Mouse (Mus musculus): ENCODE results near the gene Tnfrsf25. TPM values are rescaled to one million over a fixed set of nuclear protein-coding genes. Genes with fewer than 3 reads are reported as not detected.

Tnfrsf25 gene
- polyA plus RNA-seq, 1 experiment: 1.9 TPM

DNA sequence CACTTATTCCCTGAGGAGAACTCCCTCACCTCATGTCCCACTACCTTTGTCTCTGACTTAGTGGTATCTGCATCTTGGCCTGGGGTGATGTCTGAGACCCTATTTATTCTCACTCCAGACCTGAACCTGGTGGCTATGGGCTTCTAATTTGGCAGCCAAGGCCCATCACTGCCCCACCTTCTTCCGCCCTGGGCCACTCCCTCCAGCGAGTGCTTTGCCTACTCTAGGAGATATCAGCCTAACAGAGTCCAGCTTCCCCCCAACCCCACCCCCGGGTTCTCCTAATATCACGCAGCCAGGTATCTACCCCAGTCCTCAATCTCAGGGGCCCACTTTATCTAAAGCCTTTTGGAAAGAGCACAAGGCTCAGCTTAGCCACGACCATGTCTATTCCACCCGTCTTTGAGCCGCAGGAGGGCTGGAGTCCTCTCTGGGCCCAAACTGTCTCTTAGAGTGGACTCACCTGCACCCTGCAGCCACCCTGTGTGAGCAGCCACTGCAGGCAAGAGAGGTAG lies 35.8 kb downstream of the Tnfrsf25 start:
- TF ChIP-seq POLR2A (IDR thresholded peaks at IDR 0.05; ENCODE audit: low read depth, low read length) (no peak), CTCF (IDR thresholded peaks at IDR 0.05; ENCODE audit: borderline replicate concordance, insufficient read depth, low read length) (no peak)
- Histone ChIP-seq H3K4me3 (ENCODE audit: insufficient read depth, low read length) (no peak overlapping the region; the same call in 1 of the 2 replicates), H3K27ac (ENCODE audit: insufficient read depth, low read length) (no peak overlapping the region), H3K4me1 (ENCODE audit: control insufficient read depth, insufficient read depth, low read length) (no peaks in the 10 kb centered on the region)

DNA sequence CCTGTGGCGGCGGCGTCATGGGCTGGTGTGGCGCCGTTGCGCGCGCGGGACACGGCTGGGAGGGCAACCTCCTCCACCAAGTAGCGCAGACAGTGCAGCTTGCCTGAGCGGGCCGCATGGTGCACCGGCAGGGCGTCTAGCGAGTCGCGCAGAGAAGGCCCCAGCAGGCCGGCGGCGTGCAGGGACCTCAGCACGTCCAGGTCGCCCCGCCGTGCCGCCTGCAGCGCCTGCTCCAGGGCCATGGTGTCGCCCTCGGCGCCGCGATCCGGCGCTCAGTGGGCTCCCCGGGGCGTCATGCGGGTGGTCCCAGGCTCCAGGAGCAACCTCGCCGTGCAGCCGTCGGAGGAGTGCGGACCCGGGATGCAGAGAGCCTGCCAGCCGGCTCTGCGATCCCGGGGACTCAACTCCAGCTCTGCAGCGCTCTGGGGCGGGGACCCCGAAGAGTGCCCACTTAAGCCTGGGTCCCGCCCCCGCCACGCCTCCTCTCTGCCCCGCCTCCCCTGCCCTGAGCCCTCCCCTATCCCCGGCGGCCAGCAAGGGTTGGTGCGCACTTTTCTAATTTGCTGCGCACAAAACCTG lies 36.3 kb downstream of the Tnfrsf25 start, which contains the start of gene Espn:
Gene Espn (minus strand): TSS at position 406 of the 579 bp plus-strand sequence.
- Histone ChIP-seq H3K4me3 (ENCODE audit: insufficient read depth, low read length) (peak within 1 kb of the TSS; percentile 18), H3K4me1 (ENCODE audit: control insufficient read depth, insufficient read depth, low read length) (no peaks in the 10 kb centered on the region), H3K27ac (ENCODE audit: insufficient read depth, low read length) (no peak within 1 kb of the TSS)
- TF ChIP-seq CTCF (IDR thresholded peaks at IDR 0.05; ENCODE audit: borderline replicate concordance, insufficient read depth, low read length) (no peak), POLR2A (IDR thresholded peaks at IDR 0.05; ENCODE audit: low read depth, low read length) (no peak)

DNA sequence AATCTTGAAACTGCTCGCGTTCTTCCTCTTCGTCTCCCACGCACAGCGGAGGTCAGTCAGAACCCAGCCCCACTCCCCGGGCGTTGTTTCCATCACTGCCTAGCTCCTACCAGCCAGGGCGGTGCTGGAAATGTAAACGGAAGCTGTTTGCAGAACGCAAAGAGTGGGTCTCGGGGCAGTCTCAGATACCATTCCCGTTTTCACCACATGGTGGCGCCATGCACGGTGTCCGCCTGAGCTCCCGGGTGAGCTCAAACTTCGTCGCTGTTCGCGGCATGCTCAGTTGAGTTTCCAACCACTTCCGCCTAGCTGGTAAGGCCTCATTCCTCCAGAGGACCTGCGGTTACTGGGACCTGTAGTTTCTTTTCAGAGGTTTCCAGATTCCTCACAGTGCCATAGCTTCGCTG lies 38.0 kb downstream of the Tnfrsf25 start:
- Histone ChIP-seq H3K27ac (ENCODE audit: insufficient read depth, low read length) (no peak overlapping the region), H3K4me3 (ENCODE audit: insufficient read depth, low read length) (no peak overlapping the region), H3K4me1 (ENCODE audit: control insufficient read depth, insufficient read depth, low read length) (no peaks in the 10 kb centered on the region)
- TF ChIP-seq POLR2A (IDR thresholded peaks at IDR 0.05; ENCODE audit: low read depth, low read length): no peak
- peak; percentile 93 for TF ChIP-seq CTCF (IDR thresholded peaks at IDR 0.05; ENCODE audit: borderline replicate concordance, insufficient read depth, low read length)

DNA sequence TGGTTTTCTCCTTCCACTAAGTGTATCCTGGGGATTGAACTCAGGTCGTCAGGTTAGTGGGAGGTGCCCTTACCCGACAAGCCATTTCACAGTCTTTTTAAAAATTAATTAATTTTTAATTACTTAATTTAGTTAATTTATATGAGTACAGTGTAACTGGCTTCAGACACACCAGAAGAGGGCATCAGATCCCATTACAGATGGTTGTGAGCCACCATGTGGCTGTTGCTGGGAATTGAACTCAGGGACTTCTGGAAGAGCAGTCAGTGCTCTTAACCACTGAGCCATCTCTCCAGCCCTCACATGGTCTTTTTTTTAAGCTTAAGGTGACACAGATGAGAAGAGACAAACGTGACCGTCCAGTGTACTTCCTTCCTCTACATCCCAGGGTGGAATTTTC lies 39.3 kb downstream of the Tnfrsf25 start:
- H3K27ac ChIP-seq (ENCODE audit: insufficient read depth, low read length): no peak overlapping the region
- no peaks in the 10 kb centered on the region for H3K4me1 ChIP-seq (ENCODE audit: control insufficient read depth, insufficient read depth, low read length)
- H3K4me3 ChIP-seq (ENCODE audit: insufficient read depth, low read length): no peak overlapping the region
- TF ChIP-seq POLR2A (IDR thresholded peaks at IDR 0.05; ENCODE audit: low read depth, low read length): no peak
- TF ChIP-seq CTCF (IDR thresholded peaks at IDR 0.05; ENCODE audit: borderline replicate concordance, insufficient read depth, low read length): no peak

DNA sequence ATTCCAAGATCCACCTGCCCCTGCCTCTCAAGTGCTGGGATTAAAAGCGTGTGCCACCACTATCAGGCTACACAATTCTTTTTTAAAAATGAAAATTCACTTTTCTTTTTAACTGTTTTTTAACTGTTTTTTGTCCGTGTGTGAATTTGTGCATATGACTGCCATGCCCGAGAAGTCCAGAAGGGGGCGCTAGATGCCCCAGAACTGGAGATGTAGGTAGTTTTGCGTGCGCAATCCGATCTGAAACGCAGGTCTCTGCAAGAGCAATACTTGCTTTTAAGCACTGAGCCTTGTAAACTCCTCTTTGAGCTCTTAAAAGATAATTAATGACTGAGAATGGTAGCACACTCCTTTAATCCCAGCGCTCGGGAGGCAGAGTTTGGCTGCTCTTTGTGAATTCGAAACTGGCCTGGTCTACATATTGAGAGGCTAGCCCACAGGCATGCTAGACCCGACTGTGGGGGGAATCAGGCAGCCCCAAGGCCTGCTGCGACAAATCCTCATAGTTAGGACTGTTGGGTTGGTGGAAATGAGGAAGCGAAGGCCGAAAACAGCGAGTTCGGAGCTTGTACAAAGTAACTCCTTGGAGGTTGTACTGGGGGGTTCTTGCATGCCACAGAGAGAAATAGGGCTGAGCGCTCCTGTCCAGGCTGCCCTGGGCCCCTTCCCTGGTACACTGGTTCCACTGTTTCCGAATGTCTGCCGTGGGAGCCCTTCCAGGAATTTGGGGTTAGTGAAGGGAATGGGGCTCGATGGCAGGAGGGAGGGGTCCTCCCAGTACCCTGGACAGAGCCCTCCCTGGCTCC lies 42.2 kb downstream of the Tnfrsf25 start:
- TF ChIP-seq CTCF (IDR thresholded peaks at IDR 0.05; ENCODE audit: borderline replicate concordance, insufficient read depth, low read length) (no peak), POLR2A (IDR thresholded peaks at IDR 0.05; ENCODE audit: low read depth, low read length) (no peak)
- Histone ChIP-seq H3K4me3 (ENCODE audit: insufficient read depth, low read length) (no peak overlapping the region), H3K27ac (ENCODE audit: insufficient read depth, low read length) (no peak overlapping the region), H3K4me1 (ENCODE audit: control insufficient read depth, insufficient read depth, low read length) (no peaks in the 10 kb centered on the region)

DNA sequence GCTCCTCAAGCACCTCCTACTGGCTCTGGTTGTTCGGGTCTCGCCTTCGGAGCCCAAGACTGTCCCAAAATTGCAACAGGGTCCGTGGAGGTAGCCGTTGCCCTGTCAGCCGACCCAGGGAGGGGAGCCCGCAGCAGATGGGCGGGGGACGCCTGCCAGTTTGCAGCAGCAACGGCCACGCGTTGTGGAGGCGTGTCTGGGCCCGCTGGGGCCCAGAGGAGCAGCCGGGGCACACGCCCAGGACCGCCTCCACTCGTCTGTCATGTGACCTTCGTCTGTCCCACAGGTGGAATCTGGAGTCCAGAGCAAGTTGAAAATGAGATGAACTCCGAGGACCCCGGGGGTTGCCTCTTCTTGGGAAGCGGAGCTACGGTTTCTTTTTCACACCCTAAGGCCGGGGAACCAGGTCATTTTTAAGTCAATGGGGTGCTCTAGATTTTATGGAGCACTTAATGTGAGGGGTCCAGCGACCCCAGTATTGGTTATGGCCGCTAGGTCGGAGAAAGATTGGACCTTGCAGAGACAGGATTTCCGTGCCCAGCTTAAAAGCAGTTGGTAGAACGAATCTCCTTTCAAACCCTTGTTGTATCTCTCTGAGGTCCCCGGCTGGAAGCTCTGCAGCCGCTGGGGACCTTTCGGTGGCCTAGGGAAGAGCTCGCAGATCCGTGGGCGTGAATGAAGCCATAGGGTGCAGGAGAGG lies 43.0 kb downstream of the Tnfrsf25 start, which contains the start of gene Hes2:
Gene Hes2 (plus strand): TSS at position 283 of the 700 bp plus-strand sequence.
- Histone ChIP-seq H3K4me3 (ENCODE audit: insufficient read depth, low read length) (no peak within 1 kb of the TSS), H3K4me1 (ENCODE audit: control insufficient read depth, insufficient read depth, low read length) (no peaks in the 10 kb centered on the region), H3K27ac (ENCODE audit: insufficient read depth, low read length) (no peak within 1 kb of the TSS)
- TF ChIP-seq POLR2A (IDR thresholded peaks at IDR 0.05; ENCODE audit: low read depth, low read length): no peak
- TF ChIP-seq CTCF (IDR thresholded peaks at IDR 0.05; ENCODE audit: borderline replicate concordance, insufficient read depth, low read length): no peak

DNA sequence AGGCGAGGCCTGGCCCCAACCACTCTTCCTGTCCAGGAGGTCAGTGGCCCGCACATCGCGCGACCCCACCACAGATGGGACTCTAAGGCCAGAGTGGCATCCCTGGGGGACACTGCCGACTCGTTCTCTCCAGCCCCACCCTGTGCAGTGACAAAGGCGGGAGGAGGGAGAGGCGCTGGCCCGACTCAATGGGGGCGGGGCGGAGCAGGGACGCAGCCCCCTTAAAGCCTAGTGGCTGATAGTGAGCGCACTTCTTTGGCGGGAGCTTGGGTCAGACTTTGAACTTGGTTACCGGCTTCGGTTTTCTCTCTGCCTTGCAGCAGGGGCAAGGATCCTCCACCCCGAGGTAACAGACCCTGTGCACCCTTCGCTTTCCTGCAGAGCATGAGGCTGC lies 43.5 kb downstream of the Tnfrsf25 start:
- no peak for TF ChIP-seq POLR2A (IDR thresholded peaks at IDR 0.05; ENCODE audit: low read depth, low read length)
- Histone ChIP-seq H3K27ac (ENCODE audit: insufficient read depth, low read length) (no peak overlapping the region), H3K4me3 (ENCODE audit: insufficient read depth, low read length) (no peak overlapping the region), H3K4me1 (ENCODE audit: control insufficient read depth, insufficient read depth, low read length) (no peaks in the 10 kb centered on the region)

DNA sequence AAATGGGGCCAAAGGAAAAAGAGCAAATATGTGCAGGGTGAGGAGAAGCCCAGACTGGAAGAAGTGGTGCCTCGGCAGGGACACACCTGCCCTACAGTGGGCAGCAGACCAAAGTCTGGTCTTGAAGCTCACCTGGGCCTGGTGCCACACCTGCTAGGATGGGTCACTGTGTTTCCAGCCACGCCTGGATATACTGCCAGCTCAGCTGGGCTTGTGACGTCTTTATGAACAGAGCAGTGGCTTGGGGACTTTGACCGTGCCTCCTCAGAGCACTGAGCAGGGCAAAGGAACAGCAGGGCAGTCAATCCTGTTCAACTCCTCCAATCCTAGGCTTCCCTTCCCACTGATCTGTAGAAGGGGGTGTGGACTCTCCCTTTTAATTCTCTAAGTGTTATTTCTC lies 45.0 kb downstream of the Tnfrsf25 start:
- no peak for TF ChIP-seq POLR2A (IDR thresholded peaks at IDR 0.05; ENCODE audit: low read depth, low read length)
- TF ChIP-seq CTCF (IDR thresholded peaks at IDR 0.05; ENCODE audit: borderline replicate concordance, insufficient read depth, low read length): no peak
- Histone ChIP-seq H3K4me1 (ENCODE audit: control insufficient read depth, insufficient read depth, low read length) (no peaks in the 10 kb centered on the region), H3K4me3 (ENCODE audit: insufficient read depth, low read length) (no peak overlapping the region), H3K27ac (ENCODE audit: insufficient read depth, low read length) (no peak overlapping the region)

DNA sequence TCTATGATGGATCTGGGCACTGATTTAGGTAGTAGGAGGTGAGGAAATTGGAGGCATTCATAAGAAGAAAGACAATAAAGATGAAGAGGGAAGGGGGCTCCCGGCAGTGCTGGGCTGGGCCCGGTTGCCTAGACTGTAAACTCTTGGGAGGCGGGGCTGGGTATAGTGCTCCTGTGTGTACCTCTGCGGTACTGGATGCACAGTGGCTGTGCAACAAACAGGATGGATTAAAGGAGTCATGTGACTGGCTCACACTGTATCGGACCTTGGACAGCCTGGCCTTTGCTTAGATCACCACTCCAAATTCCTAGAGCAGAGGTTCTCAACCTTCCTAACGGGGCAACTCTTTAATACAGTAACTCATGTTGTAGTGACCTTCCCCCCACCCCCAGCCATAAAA lies 45.9 kb downstream of the Tnfrsf25 start:
- no peaks in the 10 kb centered on the region for H3K4me1 ChIP-seq (ENCODE audit: control insufficient read depth, insufficient read depth, low read length)
- no peak overlapping the region for H3K27ac ChIP-seq (ENCODE audit: insufficient read depth, low read length)
- TF ChIP-seq POLR2A (IDR thresholded peaks at IDR 0.05; ENCODE audit: low read depth, low read length): no peak
- no peak for TF ChIP-seq CTCF (IDR thresholded peaks at IDR 0.05; ENCODE audit: borderline replicate concordance, insufficient read depth, low read length)
- H3K4me3 ChIP-seq (ENCODE audit: insufficient read depth, low read length): no peak overlapping the region
